Mouse (Mus musculus) ovary, postnatal 14 days (tissue): ENCODE measurements at regions not wholly inside any gene's neighbourhood (a gene's known extent, or its start where the extent isn't known, plus 50 kb on each side); places are given as distances from the start of the nearest gene placed in this dataset.

ENCODE experiments used
- DNase-seq: peaks from one replicate; pipeline ENCODE4 v3.0.0; 2022; ENCODE audit warnings: low spot score

DNA sequence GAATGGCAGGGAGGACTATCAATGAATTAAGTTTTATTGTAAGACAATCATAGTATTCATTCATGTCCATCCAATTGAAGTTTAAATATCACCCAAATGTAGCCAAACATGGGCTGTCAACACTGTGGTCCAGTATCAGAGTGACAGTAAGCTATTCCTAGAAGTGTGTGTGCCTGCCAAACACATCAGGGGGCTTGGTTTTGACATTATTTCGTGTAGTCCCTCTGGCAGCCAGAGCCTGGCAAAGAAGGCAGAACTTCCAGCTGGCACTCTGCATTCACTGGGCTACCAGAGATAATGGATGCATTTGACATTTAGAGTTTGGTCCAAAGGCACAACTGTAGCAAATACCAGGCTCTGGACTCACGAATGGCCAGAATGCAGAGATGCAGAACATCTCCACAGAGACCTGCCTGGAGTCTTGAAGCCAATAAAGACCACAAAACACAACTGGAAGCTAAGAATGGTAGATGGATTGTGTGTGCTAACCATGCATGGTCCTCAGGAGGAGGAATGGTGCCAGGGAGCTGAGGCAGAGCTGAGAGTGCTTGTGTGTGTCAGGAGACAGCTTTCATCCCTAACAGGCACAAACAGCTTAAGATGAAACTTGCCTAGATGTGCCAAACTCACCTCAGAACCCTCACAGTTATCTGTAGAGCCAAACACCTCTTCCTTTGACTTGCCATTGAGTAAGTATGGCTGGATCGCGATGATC, 210.9 kb downstream of the Lrig3 start:
- DNase-seq, result no peak

DNA sequence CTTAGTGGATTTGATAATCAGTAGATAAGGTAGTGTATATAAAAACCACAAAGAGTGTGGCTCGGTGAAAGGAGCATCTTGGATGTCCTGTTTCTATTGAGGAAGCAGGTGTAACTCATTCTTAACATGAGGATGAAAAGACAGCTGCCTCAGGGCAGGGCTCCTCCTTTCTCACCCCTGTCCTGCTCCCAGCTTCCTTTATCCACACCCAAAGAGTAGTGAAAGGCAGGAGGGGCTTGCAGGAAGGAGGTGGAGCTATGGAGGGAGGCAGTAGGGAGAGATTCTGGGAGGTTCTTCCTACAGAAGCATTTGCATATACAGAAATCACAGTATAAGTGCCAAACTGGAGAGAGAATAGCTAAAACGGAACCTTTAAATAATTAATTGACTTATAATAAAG, 216.4 kb downstream of the Lrig3 start:
- no peak for DNase-seq

GRCm38 (mm10) chr10:126183961-126184360, 218.0 kb downstream of the Lrig3 start:
- DNase-seq, result no peak

DNA sequence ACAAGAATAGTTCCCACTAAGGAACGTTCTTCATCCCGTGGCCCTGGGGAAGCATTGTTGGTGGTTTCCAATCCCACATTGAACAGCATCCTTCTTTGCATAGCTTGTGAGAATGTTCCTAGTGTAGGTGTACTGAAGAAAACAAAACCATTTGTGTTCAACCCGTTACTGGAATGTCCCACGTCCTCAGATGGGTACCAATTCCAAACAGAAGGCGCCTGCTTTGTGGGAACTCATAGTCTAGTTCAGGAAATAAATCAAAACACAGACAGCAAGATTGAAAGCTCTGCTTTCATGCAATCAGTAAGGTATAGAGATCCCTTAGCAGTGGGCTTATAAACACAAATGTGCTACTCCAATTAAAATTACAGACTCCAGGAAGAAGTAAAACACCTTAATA, 219.4 kb downstream of the Lrig3 start:
- DNase-seq, result no peak

DNA sequence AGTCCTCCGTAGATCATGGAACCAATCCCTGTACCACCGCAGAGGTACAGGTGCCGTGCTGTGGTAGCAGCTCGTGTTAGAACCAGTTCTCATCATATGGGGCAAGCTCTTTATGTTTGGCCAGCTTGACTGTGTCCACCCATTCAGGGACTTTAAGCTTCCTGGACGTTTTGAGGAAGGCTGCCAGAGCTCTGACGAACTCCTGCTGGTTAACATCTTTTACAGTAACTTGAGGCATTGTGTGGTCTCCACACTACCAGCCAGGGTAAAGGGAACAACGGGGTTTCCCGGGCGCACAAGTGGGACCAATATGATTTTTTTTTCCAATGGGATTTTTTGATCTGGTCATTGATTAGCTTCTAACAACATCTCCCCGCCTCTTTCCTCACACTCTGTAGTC, 220.1 kb downstream of the Lrig3 start:
- no peak for DNase-seq

DNA sequence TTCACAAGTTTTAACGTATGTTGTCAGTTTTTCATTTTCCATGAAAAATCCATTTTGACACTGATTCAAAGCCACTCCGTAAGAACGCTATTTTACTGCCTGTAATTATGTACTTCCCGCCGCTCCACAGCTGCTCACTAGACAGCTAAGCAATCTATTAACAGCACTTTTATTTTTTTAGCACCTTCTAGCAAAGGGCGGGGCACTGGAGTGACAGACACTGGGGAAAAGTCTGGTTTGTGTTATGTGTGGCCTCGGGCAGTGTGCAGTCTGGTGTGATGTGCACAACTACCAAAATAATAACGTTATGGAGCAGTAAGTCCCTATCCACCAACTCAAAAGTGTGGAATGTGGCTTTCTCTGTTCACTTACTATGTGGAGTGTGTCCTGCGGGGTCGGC, 223.0 kb downstream of the Lrig3 start:
- no peak for DNase-seq
